Mouse (Mus musculus): ENCODE measurements at regions not wholly inside any gene's neighbourhood (a gene's known extent, or its start where the extent isn't known, plus 50 kb on each side); places are given as distances from the start of the nearest gene placed in this dataset.
A peak's percentile ranks its signal among the peaks of the same experiment; 100 is the strongest.

DNA sequence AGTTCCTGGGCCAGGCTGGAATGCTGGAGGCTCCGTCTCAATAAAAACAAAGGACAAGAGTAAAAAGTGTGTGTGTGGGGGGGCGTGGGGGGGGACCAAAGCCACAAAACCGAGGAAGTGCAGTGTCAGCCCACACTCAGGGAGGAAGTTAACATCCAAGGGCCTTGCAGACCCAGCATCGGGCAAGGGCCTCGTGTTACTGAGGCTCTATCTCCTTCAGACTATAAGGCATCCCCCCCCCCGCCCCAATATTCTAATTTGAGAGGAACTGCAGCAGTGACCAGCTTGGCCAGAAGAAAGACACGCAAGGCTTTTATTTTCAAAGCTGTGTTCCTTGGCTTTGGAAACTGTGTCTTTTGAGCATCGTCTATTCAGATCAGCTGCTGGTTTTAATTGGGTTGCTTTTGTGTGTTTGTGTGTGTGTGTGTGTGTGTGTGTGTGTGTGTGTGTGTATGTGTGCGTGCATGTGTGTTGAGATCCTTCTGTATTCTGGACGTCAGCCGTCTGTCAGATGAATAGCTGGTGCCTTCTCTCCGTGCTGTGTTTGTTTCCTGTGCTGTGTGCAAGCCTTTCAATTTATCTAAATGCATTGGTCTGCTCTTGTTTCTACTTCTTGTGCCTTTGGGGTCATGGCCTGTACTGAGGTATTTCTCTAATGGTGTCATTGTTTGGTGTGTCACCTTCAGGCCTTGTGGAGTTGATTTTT, 491.7 kb downstream of the Vrk1 start:
- Histone ChIP-seq H3K4me3 (no peak overlapping the region), H3K27ac (replicated peaks) (peak overlapping the region; percentile 42; the same call in 1 of the 2 replicates), H3K9me3 (replicated peaks) (no peaks in the 10 kb centered on the region), H3K27me3 (ENCODE audit: low read depth, poor library complexity, severe bottlenecking) (no peaks in the 10 kb centered on the region), H3K4me1 (peaks cover 5% of the 10 kb centered on the region), H3K36me3 (no peaks in the 10 kb centered on the region)
- 55% methylated on average over 12 of the region's 12 CpGs for WGBS
- DNase-seq (ENCODE audit: low spot score) = no peak

DNA sequence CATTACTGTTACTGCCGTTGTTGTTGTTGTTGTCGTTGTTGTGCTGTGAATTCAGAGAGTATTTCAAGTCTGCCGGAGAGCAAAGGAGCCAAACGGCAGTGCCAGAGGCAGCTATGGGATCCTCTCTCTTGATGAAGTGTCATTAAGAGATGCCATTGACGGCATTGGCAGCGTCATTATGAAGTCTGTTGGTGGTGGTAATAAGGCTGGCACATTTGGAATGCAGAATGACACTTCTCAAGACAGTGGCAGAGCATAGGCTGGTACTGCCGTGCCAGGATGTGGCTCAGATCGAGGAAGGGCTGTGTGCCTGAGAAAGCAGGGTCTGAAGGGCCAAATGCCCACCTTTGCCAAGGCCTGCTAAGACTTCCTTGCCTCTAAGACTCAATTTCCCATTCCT, 494.3 kb downstream of the Vrk1 start:
- no peaks in the 10 kb centered on the region for H3K27me3 ChIP-seq (ENCODE audit: low read depth, poor library complexity, severe bottlenecking)
- peaks cover 5% of the 10 kb centered on the region for H3K4me1 ChIP-seq
- no peaks in the 10 kb centered on the region for H3K9me3 ChIP-seq (replicated peaks)
- no peaks in the 10 kb centered on the region for H3K36me3 ChIP-seq
- H3K4me3 ChIP-seq = no peak overlapping the region
- no peak overlapping the region for H3K27ac ChIP-seq (replicated peaks)
- DNase-seq (ENCODE audit: low spot score) = no peak
- 92% methylated on average over 8 of the region's 8 CpGs for WGBS

DNA sequence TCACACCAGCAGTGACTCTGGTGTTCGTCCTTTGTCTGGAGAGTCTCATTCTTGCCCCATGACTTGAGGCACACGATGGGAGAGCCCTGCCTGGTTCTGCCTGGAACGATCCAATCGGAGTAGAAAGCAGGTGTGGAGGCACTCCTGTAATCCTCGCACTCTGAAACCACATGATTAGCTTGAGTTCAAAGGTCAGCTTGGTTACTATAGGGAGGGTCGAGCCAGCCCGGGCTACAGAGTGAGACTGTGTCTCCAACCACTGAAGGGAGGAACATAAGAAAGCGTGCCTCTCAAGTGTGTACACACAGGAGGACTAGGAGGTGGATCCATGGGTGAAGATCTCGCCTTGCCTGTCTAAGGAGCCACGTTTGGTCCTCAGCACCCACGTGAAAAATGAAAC, 504.0 kb downstream of the Vrk1 start:
- no peak for DNase-seq (ENCODE audit: low spot score)
- Histone ChIP-seq H3K36me3 (no peaks in the 10 kb centered on the region), H3K27me3 (ENCODE audit: low read depth, poor library complexity, severe bottlenecking) (no peaks in the 10 kb centered on the region), H3K4me3 (no peak overlapping the region), H3K27ac (replicated peaks) (0 out of 2 replicates have a peak overlapping the region, but pooled peaks have one; percentile 33), H3K4me1 (peaks cover 21% of the 10 kb centered on the region), H3K9me3 (replicated peaks) (no peaks in the 10 kb centered on the region)
- 76% methylated on average over 11 of the region's 11 CpGs for WGBS

DNA sequence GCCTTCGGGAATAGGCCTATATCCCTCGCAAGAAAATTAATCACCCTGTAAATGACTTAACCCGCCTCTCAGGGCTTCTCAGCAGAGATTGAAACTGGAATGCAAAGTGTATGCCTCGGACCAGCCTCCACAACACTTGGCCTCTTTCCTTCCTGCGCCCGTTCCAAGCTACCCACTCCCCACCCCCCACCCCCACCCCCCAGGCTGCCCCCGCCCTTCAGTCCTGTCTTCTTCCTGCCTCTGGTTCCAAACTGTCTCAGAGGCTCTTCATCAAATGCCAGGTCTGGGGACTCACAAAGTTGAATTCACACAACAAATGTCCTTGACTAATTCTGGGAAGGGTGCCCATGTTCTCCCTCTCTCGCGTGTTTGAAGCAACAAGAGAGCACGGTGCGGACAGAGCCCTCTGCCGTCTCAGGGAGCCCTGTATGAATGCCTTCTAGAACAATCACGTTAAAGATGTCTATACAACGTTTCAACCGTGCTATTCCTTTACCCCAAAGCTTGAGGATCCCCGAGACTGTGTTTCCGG, 505.3 kb downstream of the Vrk1 start:
- DNase-seq (ENCODE audit: low spot score) = no peak
- H3K4me3 ChIP-seq = no peak overlapping the region
- no peak overlapping the region for H3K27ac ChIP-seq (replicated peaks)
- WGBS = 84% methylated on average over 17 of the region's 17 CpGs
- no peaks in the 10 kb centered on the region for H3K36me3 ChIP-seq
- no peaks in the 10 kb centered on the region for H3K27me3 ChIP-seq (ENCODE audit: low read depth, poor library complexity, severe bottlenecking)
- peaks cover 23% of the 10 kb centered on the region for H3K4me1 ChIP-seq
- no peaks in the 10 kb centered on the region for H3K9me3 ChIP-seq (replicated peaks)

DNA sequence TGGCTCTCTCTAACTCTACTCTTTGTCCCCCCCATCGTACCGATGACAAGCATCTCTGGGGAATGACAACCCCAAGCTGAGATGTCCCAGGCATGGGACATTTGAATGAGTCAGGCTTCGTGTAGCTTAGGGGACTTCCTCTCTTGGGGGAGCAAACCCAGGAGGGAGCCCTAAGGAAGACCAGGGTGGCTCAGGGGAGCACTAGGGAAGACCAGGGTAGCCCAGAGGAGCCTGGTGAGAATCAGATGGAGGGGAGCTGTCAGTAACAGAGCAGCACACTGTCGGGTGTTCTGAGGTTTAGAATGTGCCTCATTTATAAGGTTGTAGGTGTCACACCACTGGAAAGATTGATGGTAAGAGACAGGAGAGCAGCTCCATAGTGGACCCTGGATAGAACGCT, 509.1 kb downstream of the Vrk1 start:
- Histone ChIP-seq H3K4me3 (no peak overlapping the region), H3K27me3 (ENCODE audit: low read depth, poor library complexity, severe bottlenecking) (no peaks in the 10 kb centered on the region), H3K36me3 (no peaks in the 10 kb centered on the region), H3K27ac (replicated peaks) (0 out of 2 replicates have a peak overlapping the region, but pooled peaks have one; percentile 9), H3K4me1 (peaks cover 29% of the 10 kb centered on the region), H3K9me3 (replicated peaks) (no peaks in the 10 kb centered on the region)
- DNase-seq (ENCODE audit: low spot score) = no peak
- 83% methylated on average over 5 of the region's 5 CpGs for WGBS

DNA sequence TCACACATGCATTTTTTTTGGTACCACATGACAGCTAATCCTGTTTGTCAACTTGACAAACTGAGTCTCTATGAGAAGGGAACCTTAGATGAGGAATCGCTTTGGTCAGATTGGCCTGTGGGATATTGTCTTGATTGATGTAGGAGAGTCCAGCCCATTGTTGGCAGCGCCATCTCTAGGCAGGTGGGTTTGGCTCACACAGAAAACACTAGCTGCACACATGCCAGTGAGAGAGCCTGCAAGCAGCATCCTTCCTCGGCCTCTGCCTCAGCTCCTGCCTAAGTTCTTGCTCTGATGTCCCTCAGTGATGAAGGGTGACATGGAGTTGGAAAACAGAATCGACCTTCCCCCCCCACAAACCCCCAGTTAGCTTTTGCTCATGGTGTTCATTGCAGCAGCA, 514.4 kb downstream of the Vrk1 start:
- Histone ChIP-seq H3K4me1 (peaks cover 26% of the 10 kb centered on the region), H3K27ac (replicated peaks) (no peak overlapping the region), H3K27me3 (ENCODE audit: low read depth, poor library complexity, severe bottlenecking) (peaks cover 11% of the 10 kb centered on the region), H3K9me3 (replicated peaks) (peaks cover 6% of the 10 kb centered on the region; the same call in 1 of the 2 replicates), H3K36me3 (no peaks in the 10 kb centered on the region), H3K4me3 (no peak overlapping the region)
- DNase-seq (ENCODE audit: low spot score) = no peak
- WGBS = 84% methylated on average over 4 of the region's 4 CpGs

DNA sequence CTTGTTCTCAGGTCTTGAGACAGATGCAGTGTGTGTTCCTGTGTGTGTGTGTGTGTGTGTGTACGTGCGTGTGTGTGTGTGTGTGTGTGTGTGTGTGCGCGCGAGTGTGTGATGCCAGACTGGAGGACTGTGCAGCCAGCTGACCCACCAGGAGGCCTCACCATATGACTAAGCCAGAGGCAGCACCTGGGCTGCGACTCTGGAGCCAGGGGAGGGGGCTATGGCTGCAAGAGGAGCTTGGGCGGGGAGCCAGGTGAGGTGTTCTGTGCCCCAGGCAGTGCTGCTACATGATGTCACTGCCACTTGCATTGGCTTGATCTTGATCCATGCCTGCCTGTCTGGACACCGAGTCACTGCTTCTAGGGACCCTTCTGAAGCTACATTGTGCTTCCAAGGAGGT, 517.1 kb downstream of the Vrk1 start:
- Histone ChIP-seq H3K27me3 (ENCODE audit: low read depth, poor library complexity, severe bottlenecking) (peaks cover 20% of the 10 kb centered on the region), H3K9me3 (replicated peaks) (peaks cover 6% of the 10 kb centered on the region; the same call in 1 of the 2 replicates), H3K4me1 (peaks cover 20% of the 10 kb centered on the region), H3K27ac (replicated peaks) (peak overlapping the region; percentile 66; the same call in 1 of the 2 replicates), H3K4me3 (0 out of 2 replicates have a peak overlapping the region, but pooled peaks have one; percentile 31), H3K36me3 (no peaks in the 10 kb centered on the region)
- DNase-seq (ENCODE audit: low spot score) = no peak
- 75% methylated on average over 8 of the region's 8 CpGs for WGBS

DNA sequence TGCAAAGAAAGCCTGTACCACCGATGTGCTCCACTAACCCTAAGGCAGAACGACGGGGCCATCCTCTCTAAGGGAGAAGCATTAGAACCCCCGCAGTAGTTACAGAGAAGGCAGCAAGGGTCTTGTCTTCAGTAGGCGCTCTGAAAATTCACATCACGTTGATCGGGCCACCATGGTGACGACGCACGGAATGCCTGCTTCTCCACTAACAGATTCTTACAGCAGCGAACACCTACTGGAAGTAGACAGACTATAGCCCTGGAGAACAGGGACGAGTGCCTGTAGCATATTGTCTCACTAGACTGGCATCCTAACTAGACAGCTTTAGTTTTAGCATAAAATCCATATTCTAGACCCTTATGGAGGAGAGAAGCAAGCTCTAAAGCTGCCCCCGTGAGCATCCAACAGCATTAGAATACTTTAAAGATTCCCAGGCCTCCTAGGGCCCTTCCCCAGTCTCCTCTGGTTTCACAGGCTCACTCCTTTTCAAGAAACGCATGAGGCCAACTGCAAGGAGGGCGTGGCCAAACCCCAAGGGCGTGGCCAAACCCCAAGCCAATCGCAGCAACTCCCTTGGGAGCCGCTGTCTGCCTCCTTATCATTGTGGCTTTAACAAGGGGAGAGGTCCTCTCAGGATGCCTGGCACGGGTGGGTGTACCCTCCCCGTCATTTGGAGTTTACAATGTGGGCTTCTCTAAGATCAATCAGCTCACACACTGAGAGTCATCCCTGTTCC, 517.8 kb downstream of the Vrk1 start:
- Histone ChIP-seq H3K4me1 (peaks cover 17% of the 10 kb centered on the region), H3K27me3 (ENCODE audit: low read depth, poor library complexity, severe bottlenecking) (peaks cover 20% of the 10 kb centered on the region), H3K4me3 (peak overlapping the region; percentile 31), H3K9me3 (replicated peaks) (peaks cover 6% of the 10 kb centered on the region; the same call in 1 of the 2 replicates), H3K36me3 (no peaks in the 10 kb centered on the region), H3K27ac (replicated peaks) (peak overlapping the region; percentile 66)
- DNase-seq (ENCODE audit: low spot score) = peak; percentile 67
- 11% methylated on average over 20 of the region's 20 CpGs for WGBS

DNA sequence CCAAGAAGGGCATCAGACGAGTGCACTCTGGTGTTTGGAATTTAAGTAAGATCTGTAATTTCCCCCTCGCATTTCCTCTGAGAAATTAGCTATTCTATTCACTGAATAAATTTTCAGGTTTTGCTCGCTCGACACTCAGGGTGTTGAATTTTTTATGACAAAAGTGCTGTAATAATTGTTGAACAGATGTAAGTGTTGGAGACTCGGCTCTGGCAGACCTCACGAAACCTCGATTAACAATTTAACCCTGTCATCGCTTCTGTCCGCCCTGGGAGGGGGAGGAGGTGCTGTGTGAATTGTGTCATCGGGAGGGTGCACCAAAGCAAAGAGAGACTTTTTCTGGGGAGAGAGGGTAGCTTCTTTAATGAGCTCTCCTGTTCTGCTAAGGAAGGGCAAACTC, 518.5 kb downstream of the Vrk1 start:
- Histone ChIP-seq H3K4me1 (peaks cover 17% of the 10 kb centered on the region), H3K9me3 (replicated peaks) (peaks cover 6% of the 10 kb centered on the region; the same call in 1 of the 2 replicates), H3K27ac (replicated peaks) (no peak overlapping the region), H3K36me3 (no peaks in the 10 kb centered on the region), H3K27me3 (ENCODE audit: low read depth, poor library complexity, severe bottlenecking) (peaks cover 20% of the 10 kb centered on the region), H3K4me3 (no peak overlapping the region)
- 52% methylated on average over 10 of the region's 10 CpGs for WGBS
- no peak for DNase-seq (ENCODE audit: low spot score)

DNA sequence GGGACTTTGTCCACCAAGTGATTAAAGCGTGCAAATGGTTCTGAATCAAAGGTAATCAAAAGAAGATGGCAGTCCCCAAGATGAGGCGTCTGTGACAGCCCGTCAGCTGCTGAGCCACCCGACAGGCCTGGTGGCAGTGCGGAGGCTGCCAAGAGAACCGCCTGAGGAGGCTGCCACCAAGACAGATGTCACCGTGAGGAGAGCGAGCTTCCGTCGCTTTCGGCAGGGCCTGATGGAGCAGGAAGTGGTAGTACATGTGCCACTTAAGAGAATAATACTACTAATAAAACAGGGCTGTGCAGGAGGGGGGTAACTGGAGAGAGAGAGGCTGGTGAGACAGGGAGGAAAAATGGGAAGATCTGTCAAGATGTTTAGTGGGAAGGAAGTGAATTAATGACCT, 519.1 kb downstream of the Vrk1 start:
- no peak for DNase-seq (ENCODE audit: low spot score)
- Histone ChIP-seq H3K27me3 (ENCODE audit: low read depth, poor library complexity, severe bottlenecking) (peaks cover 20% of the 10 kb centered on the region), H3K27ac (replicated peaks) (no peak overlapping the region), H3K9me3 (replicated peaks) (peaks cover 6% of the 10 kb centered on the region; the same call in 1 of the 2 replicates), H3K4me3 (no peak overlapping the region), H3K4me1 (peaks cover 17% of the 10 kb centered on the region), H3K36me3 (no peaks in the 10 kb centered on the region)
- WGBS = 60% methylated on average over 11 of the region's 11 CpGs

DNA sequence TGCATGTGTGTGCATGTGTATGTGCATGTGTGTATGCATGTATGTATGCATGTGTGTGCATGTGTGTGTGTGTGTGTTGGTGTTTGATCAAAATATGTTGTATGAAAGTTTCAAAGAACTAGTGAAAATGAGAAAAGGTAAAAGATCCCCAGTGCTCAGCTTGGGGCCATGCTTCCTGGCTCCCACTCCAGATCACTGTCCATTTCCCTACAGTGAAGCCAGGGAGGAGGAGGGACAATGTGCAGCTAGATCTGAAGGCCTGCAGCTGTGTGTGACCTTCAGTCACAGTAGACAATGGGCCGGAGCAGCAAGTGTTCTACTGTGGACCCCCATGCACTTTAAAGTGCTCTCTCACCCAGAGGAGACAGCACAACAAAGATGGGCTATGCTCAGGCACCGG, 525.1 kb downstream of the Vrk1 start:
- no peak overlapping the region for H3K27ac ChIP-seq (replicated peaks)
- H3K4me1 ChIP-seq = peaks cover 14% of the 10 kb centered on the region
- no peaks in the 10 kb centered on the region for H3K36me3 ChIP-seq
- no peak overlapping the region for H3K4me3 ChIP-seq
- H3K27me3 ChIP-seq (ENCODE audit: low read depth, poor library complexity, severe bottlenecking) = 0 out of 2 replicates have a peak, but pooled peaks cover 2% of the 10 kb centered on the region
- DNase-seq (ENCODE audit: low spot score) = no peak
- H3K9me3 ChIP-seq (replicated peaks) = no peaks in the 10 kb centered on the region
- WGBS = 59% methylated on average over 2 of the region's 2 CpGs

DNA sequence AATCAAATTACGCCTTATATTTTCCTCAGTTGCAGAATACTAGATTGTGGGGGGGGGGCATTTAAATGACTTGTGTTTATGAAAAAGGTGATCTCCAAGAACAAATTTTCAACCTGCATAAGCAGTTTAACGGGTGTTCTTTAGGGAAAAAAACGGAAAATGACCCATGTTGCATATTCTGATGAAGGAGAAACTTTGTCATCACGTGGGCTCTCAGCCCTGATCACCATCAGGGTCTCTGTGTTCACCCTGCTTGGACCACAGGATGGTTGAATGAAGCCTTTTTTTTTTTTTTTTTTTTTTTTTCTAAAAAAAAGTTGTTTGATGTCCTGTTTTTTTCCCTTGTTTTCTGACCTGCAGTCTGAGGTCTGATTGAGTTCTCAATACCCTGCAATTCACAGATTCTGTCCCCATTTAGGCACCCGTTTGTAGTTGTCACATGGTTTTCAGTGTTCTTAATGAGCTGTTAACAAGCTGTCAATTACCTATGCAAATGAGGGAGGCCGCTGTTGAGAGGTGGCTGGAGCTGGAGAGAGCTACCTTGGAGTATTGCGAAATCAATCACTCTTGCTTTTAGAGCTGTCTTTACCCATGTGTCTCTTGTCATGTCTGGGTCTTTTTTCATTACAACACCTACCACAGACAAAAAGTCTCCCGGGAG, 525.7 kb downstream of the Vrk1 start:
- H3K9me3 ChIP-seq (replicated peaks) = no peaks in the 10 kb centered on the region
- no peaks in the 10 kb centered on the region for H3K36me3 ChIP-seq
- no peaks in the 10 kb centered on the region for H3K27me3 ChIP-seq (ENCODE audit: low read depth, poor library complexity, severe bottlenecking)
- WGBS = 43% methylated on average over 8 of the region's 8 CpGs
- peaks cover 14% of the 10 kb centered on the region for H3K4me1 ChIP-seq
- H3K4me3 ChIP-seq = no peak overlapping the region
- no peak for DNase-seq (ENCODE audit: low spot score)
- no peak overlapping the region for H3K27ac ChIP-seq (replicated peaks)

All from midbrain, embryonic 10.5 days (tissue).